ENCODE assay signal across 29 mouse cellular contexts in genomic region chr13:43144720-43145418, GRCm38 (mm10). TPM values are rescaled to one million over a fixed set of nuclear protein-coding genes. Genes with fewer than 3 reads are reported as not detected.
A peak's percentile ranks its signal among the peaks of the same experiment; 100 is the strongest.
DNase-seq lines count a peak whose midpoint lies in the region; ATAC-seq and TF ChIP-seq lines count a peak whose summit lies in the region.
"Had no signal": no experiment of that assay in that cellular context is flagged by ENCODE, and none has a peak within 500 bp of the region (broad histone marks: within the 10 kb centered on the region; RNA-seq: fewer than 3 reads in every experiment).

No protein-coding gene starts in this region.

- ATAC-seq in frontal cortex, adult (ENCODE audit: low TSS enrichment), result peak; percentile 41; the same call in 1 of the 2 replicates
- ATAC-seq in kidney, embryonic 15.5 days (replicated peaks; ENCODE audit: low FRiP score), result no peak
- ATAC-seq: activated CD4-positive, CD25-positive, alpha-beta regulatory T cell, adult 4 months; forebrain, postnatal 0 days; intestine, embryonic 16.5 days had no signal

- no peak for TF ChIP-seq CTCF in left cerebral cortex, adult 2 months (IDR thresholded peaks at IDR 0.05)

- no peaks in the 10 kb centered on the region for H3K27me3 ChIP-seq in kidney, embryonic 15.5 days
- H3K27me3 ChIP-seq: CH12.LX; embryonic facial prominence, embryonic 15.5 days; forebrain, embryonic 12.5 days; heart, embryonic 12.5 days; hindbrain, embryonic 13.5 days had no signal

- 51% methylated on average over 7 of the region's 7 CpGs for WGBS in kidney, embryonic 15.5 days

- H3K4me3 ChIP-seq in kidney, embryonic 15.5 days (replicated peaks), result no peak overlapping the region
- no peak overlapping the region for H3K4me3 ChIP-seq in left cerebral cortex, adult 2 months
- H3K4me3 ChIP-seq: embryonic facial prominence, embryonic 10.5 days; embryonic facial prominence, embryonic 15.5 days; forebrain, embryonic 12.5 days; heart, embryonic 12.5 days; hindbrain, embryonic 13.5 days had no signal

- intact Hi-C loops in left cerebral cortex, adult 2 months (cut with DNase I), result no loop called here
- intact Hi-C loops in left cerebral cortex, postnatal 14 days (cut with DNase I), result no loop called here

- no peak for DNase-seq in frontal cortex, postnatal 14 days (ENCODE audit: low spot score in 2 of 2)
- peak; percentile 56 for DNase-seq in kidney, postnatal 10 days
- no peak for DNase-seq in left cerebral cortex, adult 2 months (ENCODE audit: extremely low spot score in 1 of 2, low spot score in 2 of 2)
- DNase-seq in left cerebral cortex, postnatal 14 days (ENCODE audit: low spot score in 2 of 2), result no peak
- DNase-seq in kidney, postnatal 25 days, result peak; percentile 52 to 60
- DNase-seq in thymus, adult 18-20 months, result no peak
- DNase-seq: adrenal gland, adult 8-10 months; cerebellum, adult 8-10 months; cerebellum, postnatal 25 days; forebrain, postnatal 0 days; gastrocnemius, postnatal 14 days; heart, adult 11 months; heart, postnatal 4 days; left cerebral cortex, postnatal 4 days; lung, embryonic 14.5 days; lung, postnatal 14 days; midbrain, embryonic 14.5 days; thymus, postnatal 14 days had no signal

- no peaks in the 10 kb centered on the region for H3K9me3 ChIP-seq in kidney, embryonic 15.5 days (replicated peaks)
- H3K9me3 ChIP-seq: embryonic facial prominence, embryonic 10.5 days; embryonic facial prominence, embryonic 15.5 days; forebrain, embryonic 12.5 days; heart, embryonic 12.5 days; hindbrain, embryonic 13.5 days had no signal

- no peak overlapping the region for H3K4me2 ChIP-seq in kidney, embryonic 15.5 days
- H3K4me2 ChIP-seq: embryonic facial prominence, embryonic 15.5 days; forebrain, embryonic 12.5 days; heart, embryonic 12.5 days; hindbrain, embryonic 13.5 days; lung, embryonic 14.5 days had no signal

- H3K9ac ChIP-seq in kidney, embryonic 15.5 days, result no peak overlapping the region
- H3K9ac ChIP-seq: embryonic facial prominence, embryonic 15.5 days; forebrain, embryonic 12.5 days; forebrain, postnatal 0 days; heart, embryonic 12.5 days; hindbrain, embryonic 13.5 days; liver, embryonic 14.5 days; lung, embryonic 14.5 days had no signal

- no peak overlapping the region for H3K27ac ChIP-seq in kidney, embryonic 15.5 days
- peak overlapping the region; percentile 51 for H3K27ac ChIP-seq in left cerebral cortex, adult 2 months
- H3K27ac ChIP-seq: embryonic facial prominence, embryonic 10.5 days; embryonic facial prominence, embryonic 15.5 days; forebrain, embryonic 12.5 days; hindbrain, embryonic 13.5 days; liver, embryonic 14.5 days had no signal

- H3K36me3 ChIP-seq in kidney, embryonic 15.5 days, result peaks cover 2% of the 10 kb centered on the region; the same call in 1 of the 2 replicates
- H3K36me3 ChIP-seq: embryonic facial prominence, embryonic 10.5 days; embryonic facial prominence, embryonic 15.5 days; forebrain, embryonic 12.5 days; heart, embryonic 12.5 days had no signal

- peaks cover 27% of the 10 kb centered on the region for H3K4me1 ChIP-seq in kidney, embryonic 15.5 days
- H3K4me1 ChIP-seq: embryonic facial prominence, embryonic 15.5 days; forebrain, embryonic 12.5 days; hindbrain, embryonic 13.5 days had no signal

RNA-seq across cellular contexts. Expression of gene Tbc1d7, which starts 26.4 kb away (rescaled TPM):
- 51.6 and 54.7 TPM in 2 replicates for polyA plus RNA-seq in kidney, embryonic 15.5 days (2015; fragmentation: Nextera tagmentation; extraction: Ambion mirVana)
- 10 to 100 TPM; 23.4 to 29.0 TPM for total RNA-seq in left cerebral cortex, adult 2 months (2021)
- 10 to 100 TPM; 35.0 to 39.7 TPM for total RNA-seq in left cerebral cortex, postnatal 14 days (2021)

Comparison
In these comparisons a context has a peak if more than half of its experiments do, and no peak if none do; other contexts are left out.
1. DNase-seq: peak in kidney, postnatal 10 days (single experiment) and kidney, postnatal 25 days (2 of 2); none in frontal cortex, postnatal 14 days (0 of 2), left cerebral cortex, adult 2 months (0 of 2), left cerebral cortex, postnatal 14 days (0 of 2) and thymus, adult 18-20 months (0 of 2).